Mouse (Mus musculus) CH12.LX (cell line): ENCODE measurements around the gene Crnkl1. TPM values are rescaled to one million over a fixed set of nuclear protein-coding genes. Genes with fewer than 3 reads are reported as not detected.

Source experiments
- DNase-seq: peaks from one replicate; pipeline ENCODE4 v3.0.0-alpha.2; 2013; ENCODE audit errors: extremely low read depth
- H3K27ac ChIP-seq: 2 replicates; pipeline ENCODE4 v1.5.1; 2012; ENCODE audit warnings: low read depth, mild to moderate bottlenecking, control low read depth, moderate library complexity; ENCODE audit not compliant: insufficient read depth
- H3K27me3 ChIP-seq: replicated peaks from 2 replicates; pipeline ENCODE3; 2012; ENCODE audit warnings: inconsistent platforms
- H3K36me3 ChIP-seq, 2 experiments: replicated peaks in 1 of 2; 2 replicates each; pipeline versions ENCODE3 to v1.6.1; 2012; ENCODE audit warnings: inconsistent platforms in 1 of 2, low read length in 1 of 2, mild to moderate bottlenecking in 1 of 2, mixed read lengths in 1 of 2, moderate library complexity in 1 of 2; ENCODE audit not compliant: control insufficient read depth in 1 of 2, insufficient read depth in 1 of 2
- H3K4me1 ChIP-seq, 2 experiments: 2 replicates each; pipeline ENCODE4 v1.6.1; 2012; ENCODE audit warnings: inconsistent platforms in 1 of 2, moderate library complexity in 1 of 2; ENCODE audit not compliant: insufficient read depth in 2 of 2, control insufficient read depth in 1 of 2
- H3K4me2 ChIP-seq: 2 replicates; pipeline ENCODE4 v1.6.1; 2012; ENCODE audit warnings: low read depth, mild to moderate bottlenecking, control low read depth; ENCODE audit not compliant: poor library complexity, insufficient read depth, severe bottlenecking
- H3K4me3 ChIP-seq, 3 experiments: fragments of 150-350 bp in 1 of 3; sonication (generic) in 1 of 3; replicated peaks in 1 of 3; 2 replicates each; pipeline versions ENCODE3 to v1.5.1; 2011 to 2012; ENCODE audit warnings: low read depth in 2 of 3, low read length in 2 of 3, mild to moderate bottlenecking in 2 of 3, moderate library complexity in 2 of 3, control low read depth in 1 of 3, improper control_type of control experiment in 1 of 3, inconsistent platforms in 1 of 3, mixed read lengths in 1 of 3; ENCODE audit not compliant: poor library complexity in 1 of 3
- H3K79me2 ChIP-seq: replicated peaks from 2 replicates; pipeline ENCODE4 v1.6.1; 2012; ENCODE audit warnings: mild to moderate bottlenecking, moderate library complexity; ENCODE audit not compliant: control insufficient read depth, poor library complexity, insufficient read depth, severe bottlenecking; ENCODE audit errors: extremely low read depth
- H3K9ac ChIP-seq: 2 replicates; pipeline ENCODE4 v1.6.1; 2012; ENCODE audit warnings: low read depth, mild to moderate bottlenecking, control low read depth, moderate library complexity; ENCODE audit not compliant: insufficient read depth
- H3K9me3 ChIP-seq: replicated peaks from 2 replicates; pipeline ENCODE3; 2012; ENCODE audit warnings: low read length, inconsistent platforms, mixed read lengths
- CTCF ChIP-seq, 2 experiments: IDR thresholded peaks in 1 of 2; conservative IDR thresholded peaks in 1 of 2; 2 replicates each; pipeline ENCODE4 v1.5.1; 2011 to 2012; ENCODE audit warnings: low read depth in 2 of 2, low read length in 2 of 2, improper control_type of control experiment in 1 of 2, inconsistent platforms in 1 of 2, mild to moderate bottlenecking in 1 of 2, moderate library complexity in 1 of 2
- E2F4 ChIP-seq: IDR thresholded peaks from 2 replicates; pipeline ENCODE4 v1.6.1; 2011; ENCODE audit warnings: low read depth, low read length, improper control_type of control experiment; ENCODE audit not compliant: insufficient replicate concordance
- ELF1 ChIP-seq: IDR thresholded peaks from 2 replicates; pipeline ENCODE4 v1.6.1; 2014; ENCODE audit warnings: low read depth, mild to moderate bottlenecking, inconsistent platforms, low read length, improper control_type of control experiment
- HCFC1 ChIP-seq: IDR thresholded peaks from 2 replicates; pipeline ENCODE4 v1.6.1; 2012; ENCODE audit warnings: low read depth, mild to moderate bottlenecking, inconsistent platforms, low read length, improper control_type of control experiment
- IRF4 ChIP-seq: IDR thresholded peaks from 2 replicates; pipeline ENCODE4 v1.6.1; 2014; ENCODE audit warnings: low read depth, mild to moderate bottlenecking, inconsistent platforms, low read length, improper control_type of control experiment
- JUND ChIP-seq: conservative IDR thresholded peaks from 2 replicates; pipeline ENCODE4 v1.6.1; 2011; ENCODE audit warnings: low read depth, low read length, improper control_type of control experiment
- KAT2A ChIP-seq: IDR thresholded peaks from 2 replicates; pipeline ENCODE4 v1.6.1; 2012; ENCODE audit warnings: low read length, improper control_type of control experiment, inconsistent platforms; ENCODE audit not compliant: insufficient replicate concordance
- MAFK ChIP-seq: IDR thresholded peaks from 2 replicates; pipeline ENCODE4 v1.6.1; 2011; ENCODE audit warnings: low read length, improper control_type of control experiment; ENCODE audit not compliant: insufficient replicate concordance
- MAX ChIP-seq: IDR thresholded peaks from 2 replicates; pipeline ENCODE4 v1.6.1; 2011; ENCODE audit warnings: low read length, improper control_type of control experiment
- NELFE ChIP-seq: IDR thresholded peaks from 2 replicates; pipeline ENCODE4 v1.6.1; 2011; ENCODE audit warnings: low read depth, low read length, improper control_type of control experiment
- NRF1 ChIP-seq: IDR thresholded peaks from 2 replicates; pipeline ENCODE4 v1.6.1; 2014; ENCODE audit warnings: low read depth, mild to moderate bottlenecking, inconsistent platforms, low read length, improper control_type of control experiment, moderate library complexity
- PAX5 ChIP-seq: IDR thresholded peaks from 2 replicates; pipeline ENCODE4 v1.6.1; 2012; ENCODE audit warnings: low read length, inconsistent platforms, mixed read lengths
- RAD21 ChIP-seq: IDR thresholded peaks from 2 replicates; pipeline ENCODE4 v1.6.1; 2011; ENCODE audit warnings: low read depth, mild to moderate bottlenecking, low read length, improper control_type of control experiment, moderate library complexity
- RCOR1 ChIP-seq: conservative IDR thresholded peaks from 2 replicates; pipeline ENCODE4 v1.6.1; 2012; ENCODE audit warnings: low read depth, mild to moderate bottlenecking, inconsistent platforms, low read length, improper control_type of control experiment
- SMC3 ChIP-seq: IDR thresholded peaks from 2 replicates; pipeline ENCODE4 v1.6.1; 2011; ENCODE audit warnings: low read depth, low read length, improper control_type of control experiment
- ZC3H11A ChIP-seq: IDR thresholded peaks from 2 replicates; pipeline ENCODE4 v1.6.1; 2012; ENCODE audit warnings: low read depth, mild to moderate bottlenecking, inconsistent platforms, low read length, improper control_type of control experiment
- ZNF384 ChIP-seq: IDR thresholded peaks from 2 replicates; pipeline ENCODE4 v1.6.1; 2012; ENCODE audit warnings: low read depth, low read length, improper control_type of control experiment, inconsistent platforms
- dilution Hi-C: fragments of 300-500 bp; cut with MboI; formaldehyde crosslinking; loops from 2 replicates; pipeline ENCODE4 v1.14.3; 2020; ENCODE audit warnings: low sequenced_read_pairs; ENCODE audit not compliant: extremely low pct_unique_long_range_greater_than_20kb, extremely low pct_ligation_motif_present
- in situ Hi-C: fragments of 300-500 bp; cut with MboI; formaldehyde crosslinking; loops from 3 replicates; pipeline ENCODE4 v1.14.3; 2019; ENCODE audit warnings: low sequenced_read_pairs, low pct_ligation_motif_present, low pct_unique_long_range_greater_than_20kb, mixed read lengths
- polyA plus RNA-seq: library from polyadenylated mRNA; unstranded; fragments of >175 nt; gene quantifications from 2 replicates; pipeline ENCODE4 v1.2.1, GENCODE M21; 2012; ENCODE audit warnings: low read depth; ENCODE audit not compliant: insufficient read length
- total RNA-seq, 2 experiments: library from RNA; depleted of rRNA; stranded (reverse); fragments of 300-350 nt in 1 of 2; fragments of >200 nt in 1 of 2; gene quantifications; 2 replicates each; pipeline ENCODE4 v1.2.3; 2012 to 2014

The Crnkl1 gene
- total and polyA plus RNA-seq, 3 experiments: 18.8 to 31.6 (median 30.4) TPM

- Histone ChIP-seq H3K9me3 (peaks cover 2% of the 10 kb centered on the region), H3K27me3 (no peaks in the 10 kb centered on the region), H3K4me1 (no peaks in the 10 kb centered on the region), H3K27ac (no peak overlapping the region), H3K36me3 (no peaks in the 10 kb centered on the region), H3K79me2 (no peaks in the 10 kb centered on the region), H3K4me3 (no peak overlapping the region), H3K9ac (no peak overlapping the region), H3K4me2 (no peak overlapping the region)
- DNase-seq: no peak
- TF ChIP-seq PAX5 (no peak), E2F4 (no peak), IRF4 (no peak), ELF1 (no peak), JUND (no peak), NELFE (no peak), HCFC1 (no peak), MAX (no peak), ZNF384 (no peak), KAT2A (no peak), NRF1 (no peak)
- dilution Hi-C loops (no loop called here), in situ Hi-C loops (loop anchor here (10.0 to 25.0 kb wide), 4 partner anchors 279 to 654 kb away; no protein-coding TSS in a partner anchor)
Measured at GRCm38 (mm10) chr2:145958097-145958496, 23.3 kb upstream of the Crnkl1 start.

GRCm38 (mm10) chr2:145957450-145957849, 22.6 kb upstream of the Crnkl1 start:
- peak; percentile 52 for DNase-seq
- in situ Hi-C loops: loop anchor here (10.0 to 25.0 kb wide), 4 partner anchors 280 to 655 kb away; no protein-coding TSS in a partner anchor
- Histone ChIP-seq H3K4me2 (no peak overlapping the region), H3K9ac (no peak overlapping the region), H3K4me1 (peaks cover 0 to 5% of the 10 kb centered on the region in 2 experiments; a peak in 1 of 4 replicates), H3K4me3 (no peak overlapping the region), H3K9me3 (peaks cover 2% of the 10 kb centered on the region), H3K79me2 (no peaks in the 10 kb centered on the region), H3K36me3 (no peaks in the 10 kb centered on the region), H3K27ac (no peak overlapping the region), H3K27me3 (no peaks in the 10 kb centered on the region)
- dilution Hi-C loops: no loop called here
- peak; percentile 97 for TF ChIP-seq RAD21
- no peak for TF ChIP-seq RCOR1
- no peak for TF ChIP-seq MAFK
- 0 out of 2 replicates have a peak, but pooled peaks have one; percentile 19 for TF ChIP-seq JUND
- peak; percentile 84 for TF ChIP-seq SMC3
- TF ChIP-seq E2F4: peak; percentile 75; the same call in 1 of the 2 replicates
- peak; percentile 78 for TF ChIP-seq ZC3H11A
- TF ChIP-seq CTCF (conservative IDR thresholded peaks at IDR 0.05 in 1 of 2, IDR thresholded peaks at IDR 0.05 in 1 of 2; ENCODE audit: low read depth in 2 of 2, low read length in 2 of 2): peak; percentile 37 to 89; a peak in 3 of 4 replicates
